Mouse (Mus musculus) liver, embryonic 11.5 days (tissue): Measurements from ENCODE around the gene Enox1. TPM values are rescaled to one million over a fixed set of nuclear protein-coding genes. Genes with fewer than 3 reads are reported as not detected.

Source experiments
- ATAC-seq: fragments of 200-750 bp; cut with Nextera tagmentation; replicated peaks from 2 replicates; pipeline ENCODE4 v1.8.0; 2017; ENCODE audit warnings: moderate number of reproducible peaks, mild to moderate bottlenecking, moderate TSS enrichment, moderate library complexity; ENCODE audit not compliant: low FRiP score
- DNase-seq: peaks from one replicate; pipeline ENCODE4 v3.0.0-alpha.2; 2017; ENCODE audit warnings: low spot score
- H3K27ac ChIP-seq: fragments of 300-500 bp; sonication (generic); 2 replicates; pipeline ENCODE4 v1.5.1; 2014; ENCODE audit warnings: mild to moderate bottlenecking, low read depth, low read length, control low read depth
- H3K27me3 ChIP-seq: fragments of 300-500 bp; sonication (generic); replicated peaks from 2 replicates; pipeline ENCODE4 v1.6.1; 2014; ENCODE audit warnings: low read length, mixed read lengths; ENCODE audit not compliant: control insufficient read depth, insufficient read depth
- H3K36me3 ChIP-seq: fragments of 300-500 bp; sonication (generic); 2 replicates; pipeline ENCODE4 v1.6.1; 2014; ENCODE audit warnings: mild to moderate bottlenecking, low read length, moderate library complexity, mixed read lengths; ENCODE audit not compliant: control insufficient read depth, insufficient read depth
- H3K4me1 ChIP-seq: fragments of 300-500 bp; sonication (generic); replicated peaks from 2 replicates; pipeline ENCODE4 v1.6.1; 2014; ENCODE audit warnings: low read length, mixed read lengths; ENCODE audit not compliant: control insufficient read depth, insufficient read depth
- H3K4me2 ChIP-seq: fragments of 300-500 bp; sonication (generic); 2 replicates; pipeline ENCODE4 v1.6.1; 2014; ENCODE audit warnings: mild to moderate bottlenecking, control low read depth, moderate library complexity
- H3K4me3 ChIP-seq: fragments of 300-500 bp; sonication (generic); 2 replicates; pipeline ENCODE4 v1.5.1; 2014; ENCODE audit warnings: low read depth, low read length, control low read depth
- H3K9ac ChIP-seq: fragments of 300-500 bp; sonication (generic); 2 replicates; pipeline ENCODE4 v1.6.1; 2014; ENCODE audit warnings: low read depth, low read length, control low read depth
- H3K9me3 ChIP-seq: fragments of 300-500 bp; sonication (generic); 2 replicates; pipeline ENCODE4 v1.6.1; 2016; ENCODE audit warnings: low read length, inconsistent platforms, mixed read lengths; ENCODE audit not compliant: control insufficient read depth
- WGBS: fragments of 180-500 bp; shearing (Covaris S2); extraction: QIAGEN DNeasy Blood & Tissue Kit; methylation state at CpG from one replicate; pipeline ENCODE4 v1.1.7; 2014; 5-methylcytosine and 5-hydroxymethylcytosine counted together
- polyA plus RNA-seq: library from polyadenylated mRNA; unstranded; fragments of >200 nt; fragmentation: Nextera tagmentation; extraction: Ambion mirVana; gene quantifications from 2 replicates; pipeline ENCODE4 v1.2.1, GENCODE M21; 2014

The Enox1 gene
- polyA plus RNA-seq, 1 experiment from 2014 or later = 0.92 TPM

DNA sequence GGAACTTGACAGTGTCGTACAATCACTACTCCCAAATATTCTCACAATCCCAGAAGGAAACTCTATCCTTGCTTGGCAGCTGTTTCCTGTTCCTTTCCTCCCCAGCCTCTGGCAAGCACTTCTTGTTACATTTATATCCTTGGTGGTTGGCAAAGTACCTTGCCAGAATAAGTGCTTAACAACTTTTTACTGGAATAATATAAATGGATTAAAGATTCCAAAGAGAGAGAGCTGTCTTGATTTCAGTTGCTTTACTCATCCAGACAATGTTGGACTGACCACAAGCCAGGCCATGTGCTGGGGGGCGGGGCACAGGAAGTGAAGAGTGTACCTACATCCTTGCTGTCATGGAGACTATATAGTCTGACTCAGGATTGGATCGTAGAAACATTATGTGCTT is 189.7 kb downstream of the Enox1 start:
- no peak for DNase-seq
- H3K36me3 ChIP-seq = no peaks in the 10 kb centered on the region
- no peak overlapping the region for H3K9ac ChIP-seq
- 78% methylated on average over 3 of the region's 3 CpGs for WGBS
- H3K4me3 ChIP-seq = no peak overlapping the region
- no peaks in the 10 kb centered on the region for H3K4me1 ChIP-seq
- no peak overlapping the region for H3K27ac ChIP-seq
- no peak for ATAC-seq
- no peaks in the 10 kb centered on the region for H3K9me3 ChIP-seq
- no peak overlapping the region for H3K4me2 ChIP-seq
- no peaks in the 10 kb centered on the region for H3K27me3 ChIP-seq

DNA sequence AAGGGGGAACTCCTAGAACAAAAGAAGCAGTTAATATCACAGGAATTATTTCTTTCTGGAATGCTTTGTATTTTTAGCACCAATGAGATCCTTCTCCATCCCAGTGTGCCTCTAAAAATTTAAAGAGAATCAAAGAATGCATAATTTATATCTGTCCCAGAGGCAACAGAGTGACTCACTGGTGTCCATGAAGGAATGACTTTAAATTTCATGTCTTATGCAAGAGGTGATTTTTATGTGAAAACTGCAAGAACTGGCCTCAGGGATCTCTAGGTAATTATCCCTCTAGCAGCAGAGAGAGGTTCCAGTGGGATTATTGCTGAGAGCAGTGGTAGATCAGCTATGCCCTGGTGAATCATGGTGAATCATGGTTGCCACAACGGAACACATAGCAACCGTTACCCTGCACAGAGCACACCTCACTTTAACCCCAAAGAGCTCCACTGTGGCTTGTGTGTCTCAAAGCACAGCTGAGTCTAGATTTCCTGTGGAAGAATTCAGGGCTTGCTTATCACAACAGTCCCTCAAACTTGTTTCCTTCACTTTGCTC is 195.3 kb downstream of the Enox1 start:
- Histone ChIP-seq H3K4me2 (no peak overlapping the region), H3K4me1 (no peaks in the 10 kb centered on the region), H3K9me3 (no peaks in the 10 kb centered on the region), H3K27me3 (no peaks in the 10 kb centered on the region), H3K27ac (no peak overlapping the region), H3K36me3 (no peaks in the 10 kb centered on the region), H3K4me3 (no peak overlapping the region), H3K9ac (no peak overlapping the region)
- WGBS = 78% methylated on average over 2 of the region's 2 CpGs
- no peak for DNase-seq
- no peak for ATAC-seq

DNA sequence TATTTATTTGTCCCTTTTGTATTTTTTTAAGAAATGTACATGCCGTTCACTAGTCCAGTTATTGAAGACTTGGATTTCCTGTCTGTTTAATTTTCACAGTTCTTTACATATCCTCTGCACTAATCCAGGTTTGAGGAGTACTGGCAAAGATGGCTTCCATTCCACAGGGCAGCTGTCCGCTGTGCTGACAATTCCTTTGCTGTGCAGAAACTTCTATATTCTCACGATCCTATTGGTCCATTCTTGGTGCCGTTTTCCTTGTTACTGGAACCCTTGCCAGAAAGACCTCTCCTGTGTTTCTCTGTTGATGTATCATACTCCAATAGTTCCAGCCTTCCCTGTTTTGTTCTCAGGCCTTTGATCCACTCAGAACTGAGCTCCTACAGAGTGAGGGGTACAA is 206.1 kb downstream of the Enox1 start:
- DNase-seq = no peak
- H3K36me3 ChIP-seq = no peaks in the 10 kb centered on the region
- 77% methylated on average over 4 of the region's 4 CpGs for WGBS
- H3K9me3 ChIP-seq = no peaks in the 10 kb centered on the region
- H3K4me2 ChIP-seq = no peak overlapping the region
- no peak overlapping the region for H3K27ac ChIP-seq
- no peaks in the 10 kb centered on the region for H3K4me1 ChIP-seq
- no peak overlapping the region for H3K9ac ChIP-seq
- H3K4me3 ChIP-seq = no peak overlapping the region
- no peak for ATAC-seq
- H3K27me3 ChIP-seq = no peaks in the 10 kb centered on the region

GRCm38 (mm10) chr14:77368411-77368810 is 211.8 kb downstream of the Enox1 start:
- ATAC-seq = no peak
- H3K4me1 ChIP-seq = no peaks in the 10 kb centered on the region
- H3K4me2 ChIP-seq = no peak overlapping the region
- no peaks in the 10 kb centered on the region for H3K27me3 ChIP-seq
- H3K27ac ChIP-seq = no peak overlapping the region
- WGBS = 67% methylated on average over 8 of the region's 8 CpGs
- H3K9ac ChIP-seq = no peak overlapping the region
- H3K9me3 ChIP-seq = no peaks in the 10 kb centered on the region
- H3K4me3 ChIP-seq = no peak overlapping the region
- no peak for DNase-seq
- H3K36me3 ChIP-seq = no peaks in the 10 kb centered on the region

GRCm38 (mm10) chr14:77369070-77369469 is 212.5 kb downstream of the Enox1 start:
- 80% methylated on average over 2 of the region's 2 CpGs for WGBS

GRCm38 (mm10) chr14:77370521-77370920 is 214.0 kb downstream of the Enox1 start:
- DNase-seq (no peak), ATAC-seq (no peak)
- Histone ChIP-seq H3K9ac (no peak overlapping the region), H3K9me3 (no peaks in the 10 kb centered on the region), H3K4me2 (no peak overlapping the region), H3K4me1 (no peaks in the 10 kb centered on the region), H3K4me3 (no peak overlapping the region), H3K36me3 (no peaks in the 10 kb centered on the region), H3K27me3 (no peaks in the 10 kb centered on the region), H3K27ac (no peak overlapping the region)
- WGBS = 83% methylated on average over 3 of the region's 3 CpGs

More at GRCm38 (mm10) chr14:77369070-77369469, 212.5 kb downstream of the Enox1 start:
- Histone ChIP-seq H3K4me1 (no peaks in the 10 kb centered on the region), H3K9ac (no peak overlapping the region), H3K4me3 (no peak overlapping the region), H3K4me2 (no peak overlapping the region), H3K27me3 (no peaks in the 10 kb centered on the region), H3K27ac (no peak overlapping the region), H3K9me3 (no peaks in the 10 kb centered on the region), H3K36me3 (no peaks in the 10 kb centered on the region)
- ATAC-seq = no peak
- DNase-seq = no peak

GRCm38 (mm10) chr14:77371977-77372376 is 215.4 kb downstream of the Enox1 start:
- DNase-seq (no peak), ATAC-seq (no peak)
- no peaks in the 10 kb centered on the region for H3K9me3 ChIP-seq
- no peaks in the 10 kb centered on the region for H3K27me3 ChIP-seq
- no peak overlapping the region for H3K27ac ChIP-seq
- no peaks in the 10 kb centered on the region for H3K4me1 ChIP-seq
- no peak overlapping the region for H3K9ac ChIP-seq
- H3K4me3 ChIP-seq = no peak overlapping the region
- H3K36me3 ChIP-seq = no peaks in the 10 kb centered on the region
- H3K4me2 ChIP-seq = no peak overlapping the region
- 68% methylated on average over 5 of the region's 5 CpGs for WGBS

DNA sequence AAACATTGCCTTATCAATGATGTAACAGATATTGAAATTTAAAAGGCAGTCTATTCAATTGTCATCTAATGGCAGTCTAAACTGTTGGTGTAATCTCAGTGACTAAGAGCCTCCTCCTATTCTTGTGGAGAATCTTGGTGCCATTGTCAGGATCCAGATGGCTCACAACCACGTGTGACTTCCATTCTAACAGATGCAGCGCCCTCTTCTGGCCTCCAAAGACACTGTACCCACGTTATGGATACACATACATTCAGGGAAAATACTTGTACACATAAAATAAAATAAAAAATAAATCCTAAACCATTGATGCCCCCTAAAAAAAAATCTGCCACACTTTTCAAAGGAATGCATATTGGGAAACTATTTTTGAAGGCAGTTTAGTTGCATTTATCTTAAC is 216.6 kb downstream of the Enox1 start:
- Histone ChIP-seq H3K27ac (no peak overlapping the region), H3K4me2 (no peak overlapping the region), H3K36me3 (no peaks in the 10 kb centered on the region), H3K9me3 (no peaks in the 10 kb centered on the region), H3K9ac (no peak overlapping the region), H3K27me3 (no peaks in the 10 kb centered on the region), H3K4me3 (no peak overlapping the region), H3K4me1 (no peaks in the 10 kb centered on the region)
- ATAC-seq (no peak), DNase-seq (no peak)
- 52% methylated on average over 3 of the region's 3 CpGs for WGBS

DNA sequence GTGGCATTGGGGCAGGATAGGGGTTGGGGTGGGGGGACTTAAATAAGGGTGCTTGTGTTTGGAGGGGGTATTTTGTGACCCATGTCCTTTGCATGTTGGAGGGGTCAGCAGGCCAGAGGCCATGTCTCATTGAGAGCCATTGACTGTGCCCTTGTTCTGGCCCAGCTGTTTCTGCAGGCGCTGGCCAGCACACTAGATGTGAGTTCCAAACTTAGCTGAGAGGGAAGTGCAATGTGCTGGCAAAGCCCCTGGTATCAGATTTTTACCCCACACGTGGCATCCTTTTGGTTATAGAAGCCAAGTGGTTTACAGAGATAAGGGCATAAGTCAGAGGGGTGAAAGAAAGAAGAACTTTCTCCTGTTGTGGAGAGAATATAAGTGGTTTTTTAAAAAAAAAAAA is 218.5 kb downstream of the Enox1 start:
- no peaks in the 10 kb centered on the region for H3K4me1 ChIP-seq
- H3K9me3 ChIP-seq = no peaks in the 10 kb centered on the region
- 29% methylated on average over 2 of the region's 2 CpGs for WGBS
- no peak overlapping the region for H3K4me2 ChIP-seq
- H3K4me3 ChIP-seq = no peak overlapping the region
- no peak for DNase-seq
- H3K27me3 ChIP-seq = no peaks in the 10 kb centered on the region
- peak; percentile 20; the same call in 1 of the 2 replicates for ATAC-seq
- H3K36me3 ChIP-seq = no peaks in the 10 kb centered on the region
- H3K27ac ChIP-seq = no peak overlapping the region
- no peak overlapping the region for H3K9ac ChIP-seq
